Mouse (Mus musculus): ENCODE data around the gene Enc1.

- TF ChIP-seq POLR2A (IDR thresholded peaks at IDR 0.05; ENCODE audit: extremely low read depth, insufficient read depth, low read length) (no peak), CTCF (IDR thresholded peaks at IDR 0.05; ENCODE audit: extremely low read depth, insufficient read depth, low read length) (no peak)
Observed at GRCm38 (mm10) chr13:97259271-97259670, 18.4 kb downstream of the Enc1 start.

All from cortical plate, adult 2 months (tissue).